Mouse (Mus musculus) midbrain, embryonic 14.5 days (tissue): ENCODE results near the gene Polr2g. TPM values are rescaled to one million over a fixed set of nuclear protein-coding genes. Genes with fewer than 3 reads are reported as not detected.
A peak's percentile ranks its signal among the peaks of the same experiment; 100 is the strongest.
"Not testable (repeated sequence)": the region's sequence is repeated elsewhere in the genome, so short reads cannot be mapped to it uniquely, and the experiment has no call there.

ENCODE experiments used
- ATAC-seq: fragments of 200-750 bp; cut with Nextera tagmentation; 2 replicates; pipeline ENCODE4 v1.8.0; 2017; ENCODE audit warnings: moderate number of reproducible peaks, moderate library complexity; ENCODE audit not compliant: low FRiP score, low TSS enrichment
- DNase-seq: peaks from one replicate; pipeline ENCODE4 v3.0.0-alpha.2; 2015
- H3K27ac ChIP-seq: fragments of 300-500 bp; sonication (generic); replicated peaks from 2 replicates; pipeline ENCODE4 v1.5.1; 2014; ENCODE audit warnings: mild to moderate bottlenecking, low read depth, low read length, moderate library complexity
- H3K27me3 ChIP-seq: fragments of 300-500 bp; sonication (generic); 2 replicates; pipeline ENCODE4 v1.6.1; 2014; ENCODE audit warnings: low read length, control low read depth, mixed read lengths; ENCODE audit not compliant: control insufficient read depth, insufficient read depth
- H3K36me3 ChIP-seq: fragments of 300-500 bp; sonication (generic); 2 replicates; pipeline ENCODE4 v1.6.1; 2014; ENCODE audit warnings: low read length, control low read depth; ENCODE audit not compliant: control insufficient read depth, insufficient read depth
- H3K4me1 ChIP-seq: fragments of 300-500 bp; sonication (generic); 2 replicates; pipeline ENCODE4 v1.6.1; 2014; ENCODE audit warnings: mild to moderate bottlenecking, antibody characterized with exemption, low read length, control low read depth; ENCODE audit not compliant: control insufficient read depth, insufficient read depth
- H3K4me2 ChIP-seq: fragments of 300-500 bp; sonication (generic); 2 replicates; pipeline ENCODE4 v1.6.1; 2014; ENCODE audit warnings: mild to moderate bottlenecking, low read length, moderate library complexity
- H3K4me3 ChIP-seq: fragments of 300-500 bp; sonication (generic); replicated peaks from 2 replicates; pipeline ENCODE4 v1.5.1; 2014; ENCODE audit warnings: low read depth, low read length
- H3K9ac ChIP-seq: fragments of 300-500 bp; sonication (generic); replicated peaks from 2 replicates; pipeline ENCODE4 v1.6.1; 2014; ENCODE audit warnings: mild to moderate bottlenecking, low read length, moderate library complexity
- H3K9me3 ChIP-seq: fragments of 300-500 bp; sonication (generic); 2 replicates; pipeline ENCODE4 v1.6.1; 2016; ENCODE audit warnings: low read length, control low read depth, mixed read lengths; ENCODE audit not compliant: control insufficient read depth
- WGBS: fragments of 180-500 bp; shearing (Covaris S2); extraction: QIAGEN DNeasy Blood & Tissue Kit; methylation state at CpG from one replicate; pipeline ENCODE4 v1.1.7; 2014; 5-methylcytosine and 5-hydroxymethylcytosine counted together
- polyA plus RNA-seq: library from polyadenylated mRNA; unstranded; fragments of >200 nt; fragmentation: Nextera tagmentation; extraction: Ambion mirVana; gene quantifications from 2 replicates; pipeline ENCODE4 v1.2.1, GENCODE M21; 2014

Polr2g gene
- polyA plus RNA-seq, 1 experiment from 2014 or later: 156 TPM

- ATAC-seq: peak; percentile 71
- Histone ChIP-seq H3K27me3 (no peaks in the 10 kb centered on the region), H3K9ac (peak within 1 kb of the TSS; percentile 86), H3K4me2 (peak within 1 kb of the TSS; percentile 81), H3K9me3 (no peaks in the 10 kb centered on the region), H3K4me3 (peak within 1 kb of the TSS; percentile 68), H3K27ac (peak within 1 kb of the TSS; percentile 99), H3K36me3 (peaks cover 43% of the 10 kb centered on the region), H3K4me1 (peaks cover 25% of the 10 kb centered on the region)
- WGBS: under 1% methylated on average over 38 of the region's 38 CpGs
- DNase-seq: peak; percentile 94
These were observed 38.9 kb upstream of the Polr2g start, which contains the start of gene Bscl2 for GRCm38 (mm10) chr19:8837251-8837791. Bscl2 (plus strand) TSS chr19:8837467.

- not testable (repeated sequence) for H3K9me3 ChIP-seq, H3K4me3 ChIP-seq, H3K9ac ChIP-seq, ATAC-seq, H3K27me3 ChIP-seq, DNase-seq
- peaks cover 50% of the 10 kb centered on the region for H3K36me3 ChIP-seq
- H3K4me1 ChIP-seq: peaks cover 25% of the 10 kb centered on the region
- peak overlapping the region; percentile 81 for H3K4me2 ChIP-seq
- WGBS: 95% methylated on average over 10 of the region's 10 CpGs
- peak overlapping the region; percentile 99 for H3K27ac ChIP-seq
These were observed 38.0 kb upstream of the Polr2g start for GRCm38 (mm10) chr19:8836327-8836726.

- Histone ChIP-seq H3K9me3 (no peaks in the 10 kb centered on the region), H3K4me1 (peaks cover 7% of the 10 kb centered on the region; the same call in 1 of the 2 replicates), H3K36me3 (peaks cover 80% of the 10 kb centered on the region), H3K27me3 (no peaks in the 10 kb centered on the region), H3K4me2 (no peak overlapping the region), H3K4me3 (no peak overlapping the region), H3K9ac (no peak overlapping the region), H3K27ac (no peak overlapping the region)
- no peak for ATAC-seq
- no peak for DNase-seq
- WGBS: 93% methylated on average over 4 of the region's 4 CpGs
These were observed 34.6 kb upstream of the Polr2g start for GRCm38 (mm10) chr19:8832971-8833370.

DNA sequence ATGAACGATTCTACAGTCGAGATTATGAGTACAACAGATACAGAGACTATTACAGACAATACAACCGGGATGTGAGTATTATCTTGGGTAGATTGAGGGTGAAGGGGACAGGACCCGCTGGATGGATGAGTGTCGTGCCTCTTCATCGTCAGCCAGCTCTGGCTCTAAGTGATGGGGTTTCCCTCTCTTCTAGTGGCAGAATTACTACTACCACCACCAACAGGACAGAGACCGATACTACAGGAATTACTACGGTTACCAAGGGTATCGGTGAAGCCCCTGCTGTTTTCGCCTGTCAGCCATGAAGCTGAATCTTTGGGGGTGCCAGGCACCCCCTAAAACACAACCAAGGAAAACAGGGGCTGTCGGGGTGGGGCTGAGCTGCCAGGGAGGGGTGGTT is 32.9 kb upstream of the Polr2g start:
- no peak overlapping the region for H3K4me3 ChIP-seq
- no peak for ATAC-seq
- H3K4me1 ChIP-seq: peaks cover 2% of the 10 kb centered on the region; the same call in 1 of the 2 replicates
- no peak overlapping the region for H3K4me2 ChIP-seq
- no peaks in the 10 kb centered on the region for H3K27me3 ChIP-seq
- peak; percentile 24 for DNase-seq
- peaks cover 97% of the 10 kb centered on the region for H3K36me3 ChIP-seq
- H3K9me3 ChIP-seq: no peaks in the 10 kb centered on the region
- WGBS: 82% methylated on average over 11 of the region's 11 CpGs
- H3K27ac ChIP-seq: no peak overlapping the region
- no peak overlapping the region for H3K9ac ChIP-seq

DNA sequence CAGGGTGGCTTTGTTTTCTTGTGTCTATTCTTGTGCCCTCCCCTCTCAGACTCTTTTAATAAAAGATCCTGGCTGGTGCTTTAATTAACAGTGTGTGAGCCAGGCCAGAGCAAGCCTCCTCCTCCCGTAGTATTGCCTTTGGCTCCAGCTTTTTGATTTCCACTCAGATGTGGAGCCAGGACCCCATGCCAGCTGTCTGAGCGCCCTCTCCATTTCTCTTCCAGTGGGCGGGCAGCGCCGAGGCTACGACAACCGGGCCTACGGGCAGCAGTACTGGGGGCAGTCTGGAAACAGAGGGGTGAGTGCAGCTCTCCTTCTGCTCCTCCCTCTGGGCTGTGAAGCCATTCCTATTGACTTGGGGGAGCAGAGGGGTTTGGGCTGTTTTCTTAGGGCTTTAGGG is 32.3 kb upstream of the Polr2g start:
- no peaks in the 10 kb centered on the region for H3K4me1 ChIP-seq
- no peak overlapping the region for H3K4me3 ChIP-seq
- H3K27me3 ChIP-seq: no peaks in the 10 kb centered on the region
- no peak overlapping the region for H3K4me2 ChIP-seq
- H3K27ac ChIP-seq: no peak overlapping the region
- no peak for DNase-seq
- H3K9ac ChIP-seq: no peak overlapping the region
- peaks cover 99% of the 10 kb centered on the region for H3K36me3 ChIP-seq
- 95% methylated on average over 8 of the region's 8 CpGs for WGBS
- ATAC-seq: no peak
- no peaks in the 10 kb centered on the region for H3K9me3 ChIP-seq

- Histone ChIP-seq H3K27ac (no peak within 1 kb of the TSS), H3K27me3 (no peaks in the 10 kb centered on the region), H3K4me2 (no peak within 1 kb of the TSS), H3K9me3 (no peaks in the 10 kb centered on the region), H3K9ac (no peak within 1 kb of the TSS), H3K4me3 (no peak within 1 kb of the TSS), H3K36me3 (peaks cover 97% of the 10 kb centered on the region), H3K4me1 (no peaks in the 10 kb centered on the region)
- WGBS: 86% methylated on average over 8 of the region's 8 CpGs
- ATAC-seq: no peak
- DNase-seq: no peak
These were observed 31.3 kb upstream of the Polr2g start, which contains the start of gene AC129217.1 for GRCm38 (mm10) chr19:8829660-8830059. AC129217.1 (plus strand) TSS chr19:8829773.

- Histone ChIP-seq H3K9ac (peak overlapping the region; percentile 92; the same call in 1 of the 2 replicates), H3K4me2 (peak overlapping the region; percentile 79), H3K36me3 (peaks cover 50% of the 10 kb centered on the region), H3K9me3 (no peaks in the 10 kb centered on the region), H3K27ac (no peak overlapping the region), H3K4me1 (peaks cover 24% of the 10 kb centered on the region), H3K4me3 (peak overlapping the region; percentile 98), H3K27me3 (no peaks in the 10 kb centered on the region)
- ATAC-seq (no peak), DNase-seq (no peak)
- WGBS: 55% methylated on average over 8 of the region's 8 CpGs
These were observed 24.3 kb upstream of the Polr2g start for GRCm38 (mm10) chr19:8822696-8823095.

GRCm38 (mm10) chr19:8821146-8821545 is 22.8 kb upstream of the Polr2g start:
- Histone ChIP-seq H3K4me3 (peak overlapping the region; percentile 98), H3K27ac (no peak overlapping the region)
- no peak for ATAC-seq

GRCm38 (mm10) chr19:8820424-8820956 is 22.1 kb upstream of the Polr2g start:
- peaks cover 41% of the 10 kb centered on the region for H3K36me3 ChIP-seq
- ATAC-seq (peak; percentile 15), DNase-seq (no peak)
- peak overlapping the region; percentile 79 for H3K4me2 ChIP-seq
- H3K9ac ChIP-seq: peak overlapping the region; percentile 92
- H3K4me1 ChIP-seq: peaks cover 37% of the 10 kb centered on the region
- H3K27ac ChIP-seq: peak overlapping the region; percentile 94
- H3K27me3 ChIP-seq: no peaks in the 10 kb centered on the region
- WGBS: under 1% methylated on average over 48 of the region's 48 CpGs
- H3K9me3 ChIP-seq: no peaks in the 10 kb centered on the region
- H3K4me3 ChIP-seq: peak overlapping the region; percentile 98

More at GRCm38 (mm10) chr19:8821146-8821545, 22.8 kb upstream of the Polr2g start:
- Histone ChIP-seq H3K9me3 (no peaks in the 10 kb centered on the region), H3K9ac (peak overlapping the region; percentile 92), H3K36me3 (peaks cover 43% of the 10 kb centered on the region), H3K4me1 (peaks cover 37% of the 10 kb centered on the region), H3K4me2 (peak overlapping the region; percentile 79), H3K27me3 (no peaks in the 10 kb centered on the region)
- WGBS: 2% methylated on average over 7 of the region's 7 CpGs
- no peak for DNase-seq
